Mouse (Mus musculus) lung, postnatal 0 days (tissue): Measurements from ENCODE around the gene Arhgap9. TPM values are rescaled to one million over a fixed set of nuclear protein-coding genes. Genes with fewer than 3 reads are reported as not detected.

Source experiments
- ATAC-seq: fragments of 200-750 bp; cut with Nextera tagmentation; 2 replicates; pipeline ENCODE4 v1.8.0; 2017; ENCODE audit warnings: moderate library complexity
- DNase-seq: peaks from one replicate; pipeline ENCODE4 v3.0.0-alpha.2; 2016; ENCODE audit warnings: low spot score
- H3K27ac ChIP-seq: fragments of 300-500 bp; sonication (generic); 2 replicates; pipeline ENCODE4 v1.5.1; 2014; ENCODE audit warnings: antibody characterized with exemption, mild to moderate bottlenecking, low read length, mixed read lengths
- H3K27me3 ChIP-seq: fragments of 300-500 bp; sonication (generic); replicated peaks from 2 replicates; pipeline ENCODE4 v1.6.1; 2014; ENCODE audit warnings: low read length, mixed read lengths; ENCODE audit not compliant: insufficient read depth
- H3K36me3 ChIP-seq: fragments of 300-500 bp; sonication (generic); 2 replicates; pipeline ENCODE4 v1.6.1; 2014; ENCODE audit warnings: low read length, mixed read lengths; ENCODE audit not compliant: insufficient read depth
- H3K4me1 ChIP-seq: fragments of 300-500 bp; sonication (generic); 2 replicates; pipeline ENCODE4 v1.6.1; 2014; ENCODE audit warnings: antibody characterized with exemption, low read depth, low read length, mixed read lengths; ENCODE audit not compliant: insufficient read depth
- H3K4me2 ChIP-seq: fragments of 300-500 bp; sonication (generic); replicated peaks from 2 replicates; pipeline ENCODE4 v1.6.1; 2014; ENCODE audit warnings: low read depth, mild to moderate bottlenecking, low read length, moderate library complexity, mixed read lengths
- H3K4me3 ChIP-seq: fragments of 300-500 bp; sonication (generic); 2 replicates; pipeline ENCODE4 v1.5.1; 2014; ENCODE audit warnings: low read depth, low read length
- H3K9ac ChIP-seq: fragments of 300-500 bp; sonication (generic); replicated peaks from 2 replicates; pipeline ENCODE4 v1.6.1; 2014; ENCODE audit warnings: low read depth, mild to moderate bottlenecking
- H3K9me3 ChIP-seq: fragments of 300-500 bp; sonication (generic); 2 replicates; pipeline ENCODE4 v1.6.1; 2016; ENCODE audit warnings: low read length, mixed read lengths
- CTCF ChIP-seq: IDR thresholded peaks from 2 replicates; pipeline ENCODE4 v1.5.1; 2016; ENCODE audit warnings: antibody characterized with exemption, mild to moderate bottlenecking
- EP300 ChIP-seq: IDR thresholded peaks from 2 replicates; pipeline ENCODE4 v1.6.1; 2016; ENCODE audit warnings: antibody characterized with exemption, mild to moderate bottlenecking, control low read depth
- WGBS: fragments of 180-500 bp; shearing (Covaris S2); extraction: QIAGEN DNeasy Blood & Tissue Kit; methylation state at CpG from one replicate; pipeline ENCODE4 v1.1.7; 2014; 5-methylcytosine and 5-hydroxymethylcytosine counted together
- polyA plus RNA-seq: library from polyadenylated mRNA; unstranded; fragments of >200 nt; fragmentation: Nextera tagmentation; extraction: Ambion mirVana; gene quantifications from 2 replicates; pipeline ENCODE4 v1.2.1, GENCODE M21; 2015

Gene Arhgap9
- polyA plus RNA-seq, 1 experiment from 2014 or later, result 8.5 TPM

DNA sequence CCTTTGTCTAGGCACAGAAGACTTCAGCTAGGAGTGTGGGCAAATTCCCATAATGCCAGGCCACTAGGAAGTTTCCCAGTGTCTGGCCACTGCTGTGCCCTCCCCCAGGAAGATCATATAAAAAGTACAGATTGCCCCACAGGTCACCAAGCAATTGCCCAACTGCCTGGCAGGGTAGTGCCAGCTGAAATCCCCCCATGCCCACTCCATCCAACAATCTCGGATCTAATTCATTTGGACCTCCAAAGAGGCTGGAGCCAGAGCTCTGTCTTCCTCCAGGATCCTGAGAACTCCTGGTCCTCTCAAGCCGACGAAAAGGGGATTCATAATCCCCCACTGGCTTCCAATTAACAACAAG lies 33.8 kb upstream of the Arhgap9 start:
- Histone ChIP-seq H3K4me3 (peak overlapping the region; percentile 74), H3K4me1 (peaks cover 24% of the 10 kb centered on the region), H3K9me3 (no peaks in the 10 kb centered on the region), H3K27me3 (no peaks in the 10 kb centered on the region), H3K9ac (peak overlapping the region; percentile 68), H3K27ac (peak overlapping the region; percentile 97), H3K4me2 (peak overlapping the region; percentile 65), H3K36me3 (peaks cover 28% of the 10 kb centered on the region)
- no peak for ATAC-seq
- TF ChIP-seq EP300 (no peak), CTCF (no peak)
- DNase-seq, result peak; percentile 27
- WGBS, result 0% methylated on average over 3 of the region's 3 CpGs

DNA sequence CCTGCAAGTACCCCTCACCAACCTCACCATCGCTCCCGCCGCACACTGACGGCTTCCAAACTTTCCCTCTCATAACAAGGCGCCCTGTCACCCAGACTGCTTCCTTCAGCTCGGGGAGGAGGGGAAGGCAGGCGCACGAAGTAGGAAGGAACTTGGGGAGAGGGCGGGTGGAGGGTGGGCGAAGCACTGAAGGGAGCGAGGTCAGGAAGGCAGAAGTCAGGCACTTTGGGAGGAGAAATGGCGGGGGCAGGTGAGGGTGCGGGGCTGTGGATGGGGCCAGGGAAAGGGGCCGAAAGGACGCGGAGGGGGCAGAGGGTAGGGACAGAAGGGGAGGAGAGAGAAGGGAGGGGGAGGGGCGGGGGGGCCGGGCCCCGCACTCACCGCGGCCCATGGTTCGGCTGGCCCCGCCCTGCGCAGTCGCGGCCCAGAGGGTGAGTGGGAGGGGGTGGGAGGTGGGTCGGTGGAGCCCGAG lies 33.4 kb upstream of the Arhgap9 start:
- Histone ChIP-seq H3K27ac (peak overlapping the region; percentile 97), H3K4me1 (peaks cover 24% of the 10 kb centered on the region), H3K4me3 (peak overlapping the region; percentile 74), H3K27me3 (no peaks in the 10 kb centered on the region), H3K9ac (peak overlapping the region; percentile 68), H3K9me3 (no peaks in the 10 kb centered on the region), H3K4me2 (peak overlapping the region; percentile 65), H3K36me3 (peaks cover 24% of the 10 kb centered on the region)
- no peak for TF ChIP-seq EP300
- no peak for TF ChIP-seq CTCF
- DNase-seq (peak; percentile 85), ATAC-seq (peak; percentile 7)
- WGBS, result 0% methylated on average over 15 of the region's 28 CpGs

DNA sequence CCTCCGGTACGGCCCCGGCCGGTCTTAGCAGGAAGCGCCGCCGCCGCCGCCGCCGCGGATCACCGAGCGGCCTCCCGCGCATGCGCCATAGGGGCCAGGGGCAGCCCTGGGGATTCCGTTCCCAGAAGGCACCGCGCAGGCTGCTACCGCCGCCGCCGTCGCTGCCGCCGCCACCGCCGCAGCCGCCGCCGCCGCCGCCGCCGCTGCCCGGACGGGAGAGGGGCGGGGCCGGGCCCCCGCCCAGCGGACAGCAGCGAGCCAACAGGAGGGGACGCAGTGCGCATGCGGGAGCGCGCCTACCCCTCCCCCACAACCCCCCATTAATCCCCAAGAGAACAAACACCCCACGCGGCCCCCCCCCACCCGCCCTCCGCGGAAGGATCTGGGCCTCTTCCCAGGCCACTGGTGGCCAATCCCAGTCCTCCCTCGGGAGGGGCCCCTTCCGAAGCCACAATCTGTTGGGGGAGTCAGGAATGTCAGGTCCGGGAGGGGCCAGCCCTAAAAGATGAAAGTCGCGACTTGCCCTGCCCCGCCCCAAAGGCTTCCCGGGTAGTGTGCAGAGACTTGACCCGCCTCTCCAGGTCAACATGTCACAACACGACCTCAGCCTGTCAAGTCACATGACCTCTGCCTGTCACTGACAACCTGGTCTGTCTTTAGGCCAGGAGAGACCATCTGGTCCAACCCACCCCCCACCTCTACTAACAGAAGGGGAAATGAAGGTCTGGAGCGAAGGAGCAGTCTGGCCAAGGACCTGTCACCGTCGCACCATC lies 32.8 kb upstream of the Arhgap9 start, which contains the start of gene Mbd6:
Gene Mbd6 (minus strand): TSS at position 219 of the 773 bp plus-strand sequence.
- DNase-seq (peak; percentile 96), ATAC-seq (peak; percentile 52)
- Histone ChIP-seq H3K4me1 (peaks cover 24% of the 10 kb centered on the region), H3K4me3 (peak within 1 kb of the TSS; percentile 74), H3K9me3 (no peaks in the 10 kb centered on the region), H3K4me2 (peak within 1 kb of the TSS; percentile 65), H3K27ac (peak within 1 kb of the TSS; percentile 97), H3K9ac (peak within 1 kb of the TSS; percentile 68), H3K27me3 (no peaks in the 10 kb centered on the region), H3K36me3 (peaks cover 19% of the 10 kb centered on the region; the same call in 1 of the 2 replicates)
- 0% methylated on average over 15 of the region's 65 CpGs for WGBS
- TF ChIP-seq EP300, result no peak; the same call in none of the 2 replicates
- TF ChIP-seq CTCF, result no peak

DNA sequence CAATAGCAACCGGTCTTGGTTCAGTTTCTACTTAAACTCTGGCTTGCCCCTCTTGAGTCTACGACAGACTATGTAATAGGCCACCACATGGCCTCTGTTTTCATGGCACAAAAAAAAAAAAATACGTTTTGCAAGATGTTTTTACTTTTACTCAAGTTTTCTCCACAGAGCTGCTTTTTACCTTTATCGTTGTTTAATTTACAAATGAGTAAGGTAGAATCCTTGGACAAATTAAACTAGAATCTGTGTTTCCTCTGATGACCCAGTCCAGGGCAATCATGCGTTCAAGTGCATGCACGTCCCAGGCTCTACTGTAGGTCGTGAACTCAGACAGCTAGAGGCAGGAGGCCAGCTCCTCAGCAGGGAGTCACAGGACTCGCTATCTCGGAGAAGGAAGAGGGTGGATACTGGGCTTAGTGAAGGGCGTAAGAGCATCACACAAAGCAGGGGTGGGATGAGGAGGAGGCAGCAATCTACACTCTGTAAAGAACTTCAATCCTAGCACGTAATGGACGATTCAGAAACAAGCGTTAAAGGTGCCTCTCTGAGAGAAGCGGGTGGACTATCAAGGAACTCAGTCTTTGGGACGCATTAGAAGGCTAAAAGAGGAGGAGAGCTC lies 32.1 kb upstream of the Arhgap9 start:
- TF ChIP-seq EP300 (no peak), CTCF (no peak)

DNA sequence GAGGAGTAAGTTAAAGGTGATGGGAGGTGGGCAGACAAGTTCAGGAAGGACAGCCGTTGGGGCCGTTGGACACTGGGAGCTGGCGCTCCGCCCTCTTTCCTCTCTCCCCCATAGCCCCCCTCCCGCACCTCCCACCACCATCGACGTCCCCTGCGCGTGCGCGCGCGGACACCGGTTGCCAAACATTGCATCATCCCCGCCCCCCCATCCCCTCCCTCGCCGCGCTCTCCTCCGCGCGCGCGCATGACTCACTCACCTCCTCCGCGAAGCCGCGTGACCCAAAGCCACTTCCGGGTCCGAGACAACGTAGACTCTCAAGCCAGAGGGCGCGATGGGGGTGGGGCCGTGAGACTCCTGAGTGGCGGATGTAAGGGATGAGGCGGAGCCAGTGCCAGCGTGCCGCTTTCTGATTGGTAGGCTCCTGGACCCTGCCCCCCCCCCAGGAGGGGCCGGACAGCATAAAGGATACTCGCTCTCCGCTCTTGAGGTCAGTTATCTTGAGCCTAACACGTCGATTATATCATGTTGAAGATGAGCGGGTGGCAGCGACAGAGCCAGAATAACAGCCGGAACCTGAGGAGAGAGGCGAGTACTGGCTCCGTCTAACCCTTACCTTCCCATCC lies 31.3 kb upstream of the Arhgap9 start:
- TF ChIP-seq EP300 (peak; percentile 76; the same call in 1 of the 2 replicates), CTCF (no peak)
- peak overlapping the region; percentile 97 for H3K27ac ChIP-seq
- WGBS, result 1% methylated on average over 38 of the region's 47 CpGs
- no peaks in the 10 kb centered on the region for H3K9me3 ChIP-seq
- H3K36me3 ChIP-seq, result peaks cover 19% of the 10 kb centered on the region; the same call in 1 of the 2 replicates
- H3K27me3 ChIP-seq, result no peaks in the 10 kb centered on the region
- peak; percentile 89 for ATAC-seq
- H3K4me3 ChIP-seq, result peak overlapping the region; percentile 74
- H3K9ac ChIP-seq, result peak overlapping the region; percentile 61
- peak overlapping the region; percentile 69 for H3K4me2 ChIP-seq
- DNase-seq, result peak; percentile 100
- peaks cover 24% of the 10 kb centered on the region for H3K4me1 ChIP-seq

More for the DNA sequence above, 32.1 kb upstream of the Arhgap9 start:
- peaks cover 24% of the 10 kb centered on the region for H3K4me1 ChIP-seq
- H3K4me3 ChIP-seq, result peak overlapping the region; percentile 74
- peak overlapping the region; percentile 97 for H3K27ac ChIP-seq
- peak overlapping the region; percentile 68 for H3K9ac ChIP-seq
- peak overlapping the region; percentile 65 for H3K4me2 ChIP-seq
- ATAC-seq (peak; percentile 3; the same call in 1 of the 2 replicates), DNase-seq (peak; percentile 78)
- peaks cover 19% of the 10 kb centered on the region; the same call in 1 of the 2 replicates for H3K36me3 ChIP-seq
- H3K9me3 ChIP-seq, result no peaks in the 10 kb centered on the region
- 2% methylated on average over 15 of the region's 15 CpGs for WGBS
- H3K27me3 ChIP-seq, result no peaks in the 10 kb centered on the region
